Mouse (Mus musculus) heart, postnatal 0 days (tissue): Measurements from ENCODE around the gene Unc45a. TPM values are rescaled to one million over a fixed set of nuclear protein-coding genes. Genes with fewer than 3 reads are reported as not detected.

Experiments used
- ATAC-seq: fragments of 200-750 bp; cut with Nextera tagmentation; 2 replicates; pipeline ENCODE4 v1.8.0; 2017; ENCODE audit warnings: low read depth, moderate number of reproducible peaks, moderate library complexity; ENCODE audit not compliant: insufficient read depth
- DNase-seq: peaks from one replicate; pipeline ENCODE4 v3.0.0-alpha.2; 2016; ENCODE audit warnings: low spot score
- H3K27ac ChIP-seq: fragments of 300-500 bp; sonication (generic); 2 replicates; pipeline ENCODE4 v1.5.1; 2014; ENCODE audit warnings: low read depth, mild to moderate bottlenecking
- H3K27me3 ChIP-seq: fragments of 300-500 bp; sonication (generic); 2 replicates; pipeline ENCODE4 v1.6.1; 2014; ENCODE audit warnings: low read length, mixed read lengths; ENCODE audit not compliant: control insufficient read depth, insufficient read depth
- H3K36me3 ChIP-seq: fragments of 300-500 bp; sonication (generic); replicated peaks from 2 replicates; pipeline ENCODE4 v1.6.1; 2014; ENCODE audit warnings: low read length, mixed read lengths; ENCODE audit not compliant: control insufficient read depth, insufficient read depth
- H3K4me1 ChIP-seq: fragments of 300-500 bp; sonication (generic); 2 replicates; pipeline ENCODE4 v1.6.1; 2014; ENCODE audit warnings: antibody characterized with exemption; ENCODE audit not compliant: control insufficient read depth, insufficient read depth
- H3K4me2 ChIP-seq: fragments of 300-500 bp; sonication (generic); 2 replicates; pipeline ENCODE4 v1.6.1; 2014; ENCODE audit warnings: low read depth, mild to moderate bottlenecking, low read length, moderate library complexity
- H3K4me3 ChIP-seq: fragments of 300-500 bp; sonication (generic); 2 replicates; pipeline ENCODE4 v1.5.1; 2014; ENCODE audit warnings: low read depth, low read length
- H3K9ac ChIP-seq: fragments of 300-500 bp; sonication (generic); replicated peaks from 2 replicates; pipeline ENCODE4 v1.6.1; 2014; ENCODE audit warnings: low read depth, low read length, mixed read lengths
- H3K9me3 ChIP-seq: fragments of 300-500 bp; sonication (generic); replicated peaks from 2 replicates; pipeline ENCODE4 v1.6.1; 2016; ENCODE audit warnings: low read length; ENCODE audit not compliant: control insufficient read depth
- CTCF ChIP-seq: IDR thresholded peaks from 2 replicates; pipeline ENCODE4 v1.5.1; 2016; ENCODE audit warnings: antibody characterized with exemption, control low read depth, low read depth
- EP300 ChIP-seq: IDR thresholded peaks from 2 replicates; pipeline ENCODE4 v1.6.1; 2016; ENCODE audit warnings: antibody characterized with exemption, low read depth
- WGBS: fragments of 180-500 bp; shearing (Covaris S2); extraction: QIAGEN DNeasy Blood & Tissue Kit; methylation state at CpG from one replicate; pipeline ENCODE4 v1.1.7; 2014; 5-methylcytosine and 5-hydroxymethylcytosine counted together
- polyA plus RNA-seq: library from polyadenylated mRNA; unstranded; fragments of >200 nt; fragmentation: Nextera tagmentation; extraction: Ambion mirVana; gene quantifications from 2 replicates; pipeline ENCODE4 v1.2.1, GENCODE M21; 2015
- total RNA-seq: library from RNA; depleted of rRNA; stranded (reverse); fragments of >200 nt; gene quantifications from 2 replicates; pipeline ENCODE4 v1.2.3, GENCODE M21; 2014; ENCODE audit warnings: low replicate concordance; rRNA removed

Unc45a gene
- total RNA-seq, result 21.6 and 44.5 TPM in 2 replicates
- polyA plus RNA-seq, result 11.0 and 12.5 TPM in 2 replicates

DNA sequence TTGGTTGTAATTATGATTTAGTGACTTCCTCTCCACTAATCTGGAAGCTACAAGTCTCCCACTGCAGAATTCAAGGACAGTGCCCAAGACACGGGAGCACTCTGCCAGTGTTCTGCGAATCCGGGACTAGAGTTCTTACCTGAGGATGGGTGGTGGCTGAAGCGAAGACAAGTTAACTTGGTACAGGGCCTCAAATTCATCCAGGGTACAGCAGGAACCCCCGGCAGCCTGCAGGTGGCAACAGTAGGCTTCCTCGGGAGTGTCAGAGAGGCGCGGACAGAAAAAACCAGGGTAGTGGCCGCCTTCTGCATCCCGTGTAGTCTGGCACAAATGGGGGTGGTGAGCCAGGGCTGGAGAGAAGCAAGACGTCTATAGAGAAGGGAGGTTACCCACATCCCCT is at the start of gene Unc45a:
Gene Unc45a, minus strand, starts transcription at position 213 of the 400 bp plus-strand sequence.
- H3K9me3 ChIP-seq, result no peaks in the 10 kb centered on the region
- TF ChIP-seq CTCF (peak; percentile 69), EP300 (no peak)
- ATAC-seq (peak; percentile 52), DNase-seq (peak; percentile 87)
- no peaks in the 10 kb centered on the region for H3K27me3 ChIP-seq
- peaks cover 18% of the 10 kb centered on the region for H3K36me3 ChIP-seq
- peaks cover 23% of the 10 kb centered on the region for H3K4me1 ChIP-seq
- peak within 1 kb of the TSS; percentile 66 for H3K4me3 ChIP-seq
- peak within 1 kb of the TSS; percentile 60 for H3K9ac ChIP-seq
- peak within 1 kb of the TSS; percentile 67 for H3K4me2 ChIP-seq
- peak within 1 kb of the TSS; percentile 96 for H3K27ac ChIP-seq
- 0% methylated on average over 11 of the region's 11 CpGs for WGBS

GRCm38 (mm10) chr7:80387633-80388543 is 47.1 kb upstream of the Unc45a start, which contains the start of gene Fes:
Gene Fes (minus strand): TSS chr7:80387946.
- DNase-seq (peak; percentile 63), ATAC-seq (peak; percentile 70)
- Histone ChIP-seq H3K4me2 (peak within 1 kb of the TSS; percentile 56), H3K27ac (peak within 1 kb of the TSS; percentile 89), H3K9ac (peak within 1 kb of the TSS; percentile 56), H3K9me3 (no peaks in the 10 kb centered on the region), H3K36me3 (peaks cover 46% of the 10 kb centered on the region), H3K27me3 (no peaks in the 10 kb centered on the region), H3K4me1 (no peaks in the 10 kb centered on the region), H3K4me3 (peak within 1 kb of the TSS; percentile 48)
- TF ChIP-seq EP300, result 0 out of 2 replicates have a peak, but pooled peaks have one; percentile 45
- no peak for TF ChIP-seq CTCF
- 18% methylated on average over 32 of the region's 33 CpGs for WGBS

- Histone ChIP-seq H3K27me3 (no peaks in the 10 kb centered on the region), H3K4me2 (peak overlapping the region; percentile 56), H3K4me1 (no peaks in the 10 kb centered on the region), H3K27ac (peak overlapping the region; percentile 89), H3K9me3 (no peaks in the 10 kb centered on the region), H3K9ac (peak overlapping the region; percentile 56), H3K4me3 (peak overlapping the region; percentile 48), H3K36me3 (peaks cover 45% of the 10 kb centered on the region)
- no peak for TF ChIP-seq EP300
- TF ChIP-seq CTCF, result no peak
- ATAC-seq (no peak; the same call in 1 of the 2 replicates), DNase-seq (no peak)
- WGBS, result 36% methylated on average over 17 of the region's 17 CpGs
Observed at GRCm38 (mm10) chr7:80387033-80387632, 46.3 kb upstream of the Unc45a start.

DNA sequence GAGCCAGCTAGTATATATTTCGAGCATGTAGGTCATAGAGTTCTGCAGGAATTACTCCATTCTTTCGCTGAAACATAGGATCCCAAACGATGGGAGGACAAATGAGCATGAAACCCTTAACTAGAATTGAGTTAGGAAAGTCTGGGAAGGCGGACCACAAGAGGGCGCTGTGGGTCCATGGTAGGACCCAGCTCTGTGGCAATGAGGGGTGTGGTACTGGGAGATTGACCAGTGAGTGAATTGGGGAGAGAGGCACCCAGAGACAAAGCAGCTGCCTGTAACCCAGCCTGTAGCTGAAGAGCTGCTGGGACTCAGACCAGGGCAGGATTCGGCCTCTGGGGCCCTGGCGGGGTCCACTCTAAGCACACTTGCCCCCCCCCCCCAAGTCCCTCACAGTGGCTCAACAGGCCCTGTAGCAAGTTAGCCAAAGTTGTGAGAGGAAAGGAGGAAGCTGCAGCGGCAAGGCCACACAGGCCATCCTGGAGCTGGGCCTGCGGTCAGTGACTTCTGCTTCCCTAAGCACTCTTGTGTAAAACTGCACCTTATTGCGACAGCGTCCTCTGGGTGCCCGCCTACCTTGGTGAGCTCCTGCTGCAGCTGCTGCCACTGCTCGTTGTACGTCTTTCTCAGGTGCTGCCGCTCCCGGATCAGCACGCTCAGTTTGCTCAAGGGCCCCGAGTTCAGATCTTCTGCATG is 45.6 kb upstream of the Unc45a start:
- Histone ChIP-seq H3K36me3 (peaks cover 42% of the 10 kb centered on the region), H3K27me3 (no peaks in the 10 kb centered on the region), H3K9ac (0 out of 2 replicates have a peak overlapping the region, but pooled peaks have one; percentile 56), H3K27ac (peak overlapping the region; percentile 89), H3K9me3 (no peaks in the 10 kb centered on the region), H3K4me3 (peak overlapping the region; percentile 48), H3K4me2 (peak overlapping the region; percentile 56), H3K4me1 (no peaks in the 10 kb centered on the region)
- peak; percentile 94 for DNase-seq
- 37% methylated on average over 18 of the region's 18 CpGs for WGBS
- no peak for TF ChIP-seq EP300
- peak; percentile 98 for TF ChIP-seq CTCF
- ATAC-seq, result peak; percentile 59

DNA sequence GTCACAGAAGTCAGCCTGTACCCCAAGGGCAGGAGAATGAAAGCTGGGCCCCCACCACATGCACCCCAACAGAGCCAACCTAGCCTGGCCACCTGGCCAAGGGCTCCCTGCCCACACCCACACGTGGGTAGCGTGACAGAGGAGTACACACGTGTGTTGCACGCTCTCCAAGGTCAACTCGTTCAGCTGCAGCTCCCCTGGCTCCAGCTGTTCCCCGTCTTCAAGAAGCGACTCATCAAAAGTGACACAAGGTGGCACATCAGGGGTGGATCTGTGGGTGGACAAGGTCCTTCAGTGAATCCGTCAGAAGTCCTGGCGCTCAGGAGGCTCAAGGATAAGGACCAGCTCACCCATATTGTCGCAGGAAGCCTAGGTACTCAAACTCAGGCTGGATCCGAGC is 42.1 kb upstream of the Unc45a start:
- no peak for DNase-seq
- no peaks in the 10 kb centered on the region for H3K9me3 ChIP-seq
- peaks cover 43% of the 10 kb centered on the region for H3K36me3 ChIP-seq
- H3K9ac ChIP-seq, result no peak overlapping the region
- no peaks in the 10 kb centered on the region for H3K27me3 ChIP-seq
- no peak for ATAC-seq
- TF ChIP-seq CTCF (no peak), EP300 (no peak)
- H3K4me1 ChIP-seq, result no peaks in the 10 kb centered on the region
- no peak overlapping the region for H3K4me3 ChIP-seq
- H3K27ac ChIP-seq, result no peak overlapping the region
- WGBS, result 81% methylated on average over 11 of the region's 11 CpGs
- H3K4me2 ChIP-seq, result no peak overlapping the region
